Mouse (Mus musculus): ENCODE data around the gene Abcc3.
A peak's percentile ranks its signal among the peaks of the same experiment; 100 is the strongest.

The Abcc3 gene

DNA sequence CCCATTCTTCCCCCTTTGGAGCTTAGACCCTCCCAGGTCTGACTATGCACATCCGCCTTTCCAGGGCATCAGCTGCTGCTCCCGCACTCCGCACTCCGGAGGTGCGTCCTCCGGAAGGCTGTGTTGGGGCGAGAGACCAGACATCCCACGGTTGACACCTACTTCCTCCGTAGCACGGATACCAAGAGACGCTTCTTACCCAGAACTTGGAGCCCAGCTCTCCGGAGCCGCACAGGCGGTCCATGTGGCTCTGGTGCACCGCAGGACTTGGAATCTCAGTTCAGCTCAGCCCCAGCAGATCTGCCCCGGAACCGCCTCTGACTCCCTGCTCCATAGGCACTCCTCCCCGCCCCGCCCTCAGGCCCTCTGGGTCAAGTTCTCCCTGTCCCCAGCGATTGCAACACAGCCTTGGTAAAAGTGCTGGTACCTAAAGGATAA, at the start of gene Abcc3:
Abcc3 (minus strand) TSS at position 326 of the 438 bp plus-strand sequence.
- peak; percentile 32 to 34 for DNase-seq (ENCODE audit: low spot score in 2 of 2)

DNA sequence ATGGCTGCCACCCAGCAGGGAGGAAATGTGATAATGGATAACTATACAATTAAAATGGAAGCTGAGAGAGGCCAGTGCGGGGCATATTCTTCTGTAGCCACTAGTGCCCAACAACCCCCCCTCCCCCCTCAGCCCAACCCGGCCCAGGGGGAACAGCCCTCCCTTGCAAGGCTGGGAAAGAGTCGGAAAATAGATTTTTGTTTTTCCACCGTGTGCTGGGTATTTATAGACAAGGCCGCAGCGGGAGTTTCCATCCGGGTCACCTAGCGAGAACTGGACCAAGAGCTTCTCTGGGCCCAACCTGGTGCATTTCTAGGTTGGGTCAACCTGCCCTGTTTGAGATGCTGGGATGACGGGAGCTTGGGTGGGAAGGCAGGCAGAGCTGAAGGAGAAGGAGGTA, 49.0 kb upstream of the Abcc3 start:
- no peak for DNase-seq (ENCODE audit: low spot score in 2 of 2)

DNA sequence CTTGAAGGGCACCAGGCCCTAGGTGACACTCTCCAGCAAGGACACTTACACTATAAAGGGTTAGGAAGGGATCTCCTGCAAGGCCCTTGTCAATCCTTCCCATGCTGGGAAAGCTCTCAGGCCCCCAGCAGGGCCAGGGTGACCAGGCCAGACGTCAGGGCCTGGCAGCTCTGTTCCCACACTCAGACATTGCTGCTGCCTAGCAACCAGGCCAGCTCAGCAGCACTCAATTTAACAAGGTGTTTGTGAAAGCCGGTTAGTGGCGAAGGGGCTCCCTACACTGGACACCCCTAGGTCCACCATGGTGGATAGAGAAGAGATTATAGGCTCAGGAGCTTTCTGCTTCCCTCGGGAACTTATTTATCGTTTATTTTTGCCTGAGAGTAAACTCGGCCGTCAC, 48.3 kb upstream of the Abcc3 start:
- no peak for DNase-seq (ENCODE audit: low spot score in 2 of 2)

DNA sequence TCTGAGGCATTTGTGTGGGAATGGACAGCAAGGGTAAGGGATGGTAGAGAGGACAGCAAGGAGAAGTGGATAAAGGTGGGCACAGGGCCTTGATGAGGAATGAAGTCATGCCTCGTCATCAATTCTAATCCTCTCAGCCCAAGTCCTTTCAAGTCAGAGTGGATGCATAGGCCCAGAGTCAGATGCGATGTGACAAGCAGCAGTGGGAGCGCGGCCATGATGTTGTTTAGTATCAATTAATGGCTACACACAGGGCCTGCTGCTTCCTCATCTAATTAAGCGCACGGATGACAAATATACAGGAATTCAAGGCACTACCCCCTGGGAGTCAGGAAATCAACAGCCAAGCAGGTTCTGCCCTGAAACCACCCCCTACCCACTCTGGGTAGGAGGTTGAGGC, 47.6 kb upstream of the Abcc3 start:
- no peak for DNase-seq (ENCODE audit: low spot score in 2 of 2)

DNA sequence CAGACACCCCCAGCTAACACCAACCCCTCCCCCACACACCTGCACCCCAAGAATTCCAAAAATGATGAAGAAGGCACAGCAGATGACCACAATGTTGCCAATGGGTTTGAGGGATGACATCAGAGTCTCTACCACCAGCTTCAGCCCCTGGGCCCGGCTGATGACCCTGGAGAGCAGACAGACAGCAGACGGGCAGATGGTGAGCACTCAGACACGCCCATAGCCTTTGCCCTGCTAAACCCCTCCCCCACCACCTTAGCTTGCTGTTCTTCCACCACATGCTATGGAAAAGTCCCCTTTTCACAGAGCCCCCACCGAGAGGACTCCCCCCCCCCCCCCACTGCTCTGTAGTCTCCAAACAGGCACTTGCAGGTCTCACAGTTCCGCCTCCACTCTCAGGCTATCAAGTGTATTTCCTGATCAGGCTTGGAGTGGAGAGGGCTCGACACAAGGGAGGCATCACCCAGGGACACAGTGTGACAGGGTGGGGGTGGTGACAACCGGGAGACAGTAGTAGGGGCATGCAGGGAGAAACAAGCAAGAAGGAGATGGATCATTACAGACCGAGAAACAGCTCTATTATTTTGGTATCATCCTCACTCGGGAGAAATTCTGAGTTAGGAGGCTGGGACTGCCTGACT, 36.3 kb upstream of the Abcc3 start:
- no peak for DNase-seq (ENCODE audit: low spot score in 2 of 2)

DNA sequence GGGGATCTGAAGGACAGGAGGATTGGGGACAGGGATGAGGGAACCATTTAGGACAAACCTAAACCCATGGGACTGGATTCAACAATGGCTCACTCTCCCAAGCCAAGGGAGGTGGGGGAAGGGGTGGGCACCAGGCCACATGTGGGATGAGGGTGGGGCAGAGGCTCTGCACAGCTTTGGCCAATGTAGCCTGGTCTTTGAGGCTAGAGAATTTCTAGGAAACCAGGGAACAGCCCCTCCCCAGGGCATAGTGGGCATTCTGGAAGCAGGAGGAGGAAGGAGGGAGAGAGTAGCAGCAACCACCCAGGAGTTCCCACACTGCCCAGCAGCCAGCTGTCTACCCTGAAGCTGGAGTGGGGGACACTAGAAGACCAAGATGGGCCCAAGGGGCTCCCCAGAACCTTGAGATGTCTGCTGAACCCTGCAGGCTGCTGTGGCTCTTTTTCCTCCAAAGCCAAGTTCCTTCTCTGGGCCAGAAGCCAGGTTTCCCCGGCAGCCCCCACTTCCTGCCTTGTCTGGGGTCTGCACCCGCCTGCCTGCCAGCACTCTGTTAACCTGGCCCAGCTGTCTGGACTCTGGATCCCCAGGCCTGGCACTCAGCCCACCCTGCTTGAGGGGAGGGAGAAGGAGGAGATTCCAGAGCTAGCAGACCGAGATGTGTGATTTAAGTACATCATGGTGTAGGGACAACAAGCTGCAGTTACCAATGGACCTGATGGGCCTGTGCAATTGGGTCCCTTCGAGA, 35.5 kb upstream of the Abcc3 start:
- peak; percentile 54 to 66 for DNase-seq (ENCODE audit: low spot score in 2 of 2)

DNA sequence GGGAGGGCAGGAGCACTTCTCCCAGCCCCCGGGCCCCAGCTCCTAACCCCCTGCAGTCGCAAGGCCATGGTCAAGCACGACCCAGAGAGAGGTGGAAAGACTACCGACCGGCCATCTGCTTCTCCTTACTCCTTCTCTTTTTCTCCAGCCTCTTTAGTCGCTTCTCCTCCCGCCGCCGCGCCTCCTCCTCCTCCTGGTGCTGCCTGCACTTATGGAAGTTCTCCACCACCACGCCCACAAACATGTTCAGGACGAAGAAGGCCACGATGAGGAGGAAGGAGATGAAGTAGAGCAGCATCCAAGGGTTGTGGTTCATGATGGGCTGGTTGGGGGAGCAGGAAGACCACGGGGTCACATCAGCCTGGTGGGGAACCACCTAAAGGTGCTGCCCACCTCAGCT, 32.9 kb upstream of the Abcc3 start:
- DNase-seq (ENCODE audit: low spot score in 2 of 2) = no peak

DNA sequence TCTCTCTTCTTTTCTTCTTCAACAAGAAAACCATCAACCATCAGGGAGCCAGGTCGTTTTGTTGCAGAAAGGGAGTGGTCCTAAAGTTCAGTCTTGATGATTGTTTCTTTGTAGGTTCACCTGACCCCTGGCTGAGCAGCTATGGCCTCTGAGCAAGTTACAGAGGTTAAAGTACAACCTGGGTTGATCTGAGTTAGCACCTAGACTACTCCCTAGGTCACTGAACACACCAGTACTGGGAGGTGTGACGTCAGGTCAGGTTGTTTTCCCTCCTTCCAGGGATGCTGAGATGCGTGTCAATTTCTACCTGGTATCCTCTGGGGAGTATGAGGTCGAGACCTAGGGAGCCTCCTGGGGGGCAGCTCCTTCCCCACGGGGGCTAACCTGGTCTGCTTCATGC, 32.4 kb upstream of the Abcc3 start:
- no peak for DNase-seq (ENCODE audit: low spot score in 2 of 2)

DNA sequence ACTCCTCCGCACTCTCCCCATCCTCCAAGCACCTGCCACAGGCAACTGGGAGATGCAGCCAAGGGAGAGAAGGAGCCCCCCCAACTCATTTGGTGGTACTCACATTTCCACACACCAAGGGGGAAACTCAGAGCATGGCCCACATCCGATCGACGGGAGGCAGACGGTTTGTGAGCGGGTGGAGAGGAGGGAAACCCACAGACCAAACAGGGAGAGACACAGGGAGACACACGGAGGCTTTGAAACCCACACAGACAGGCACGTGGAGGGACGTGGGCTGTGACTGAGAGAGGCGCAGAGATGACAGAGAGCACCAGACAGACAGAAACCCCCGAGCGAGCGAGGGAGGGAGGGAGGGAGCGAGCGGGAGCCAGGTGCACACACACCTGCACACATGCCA, 31.6 kb upstream of the Abcc3 start:
- DNase-seq (ENCODE audit: low spot score in 2 of 2) = no peak

DNA sequence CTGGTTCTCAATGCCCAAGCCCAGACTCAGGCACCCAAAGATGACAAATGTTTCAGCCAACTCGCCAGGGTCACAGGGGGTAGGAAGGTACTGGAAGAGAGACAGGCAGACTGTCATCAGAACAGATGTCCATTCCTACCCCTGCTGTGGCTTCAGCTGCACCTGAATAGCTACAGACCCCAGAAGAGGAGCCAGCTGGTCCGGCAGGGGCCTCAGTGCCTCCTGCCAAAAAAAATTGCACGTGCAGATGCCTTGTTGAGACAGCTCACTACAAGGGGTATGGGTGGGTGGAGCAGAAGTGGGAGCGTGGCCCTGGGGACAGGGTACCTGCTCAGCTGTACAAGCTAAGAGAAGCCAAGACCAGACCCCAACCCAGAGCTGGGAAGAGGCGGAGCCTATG, 31.1 kb upstream of the Abcc3 start:
- DNase-seq (ENCODE audit: low spot score in 2 of 2) = no peak

DNA sequence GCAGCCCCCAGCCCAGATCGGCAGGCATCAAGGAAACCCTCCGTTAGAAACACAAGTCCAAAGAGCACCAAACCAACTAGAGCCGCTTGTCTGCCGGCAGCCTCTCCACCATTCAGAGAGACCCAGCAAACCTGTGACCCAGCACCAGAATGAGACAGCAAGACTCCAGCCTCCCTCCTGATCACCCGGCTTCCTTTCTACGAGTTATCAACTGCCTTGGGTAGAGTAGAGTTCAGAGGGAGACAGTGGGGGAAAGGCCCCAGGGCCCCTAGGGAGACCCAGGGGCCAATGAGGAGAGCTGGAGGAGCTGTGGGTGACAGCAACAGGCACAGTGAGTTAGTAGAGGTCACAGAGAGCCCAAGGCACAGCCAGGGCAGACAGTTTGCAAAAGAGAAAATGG, 28.2 kb upstream of the Abcc3 start:
- no peak for DNase-seq (ENCODE audit: low spot score in 2 of 2)

DNA sequence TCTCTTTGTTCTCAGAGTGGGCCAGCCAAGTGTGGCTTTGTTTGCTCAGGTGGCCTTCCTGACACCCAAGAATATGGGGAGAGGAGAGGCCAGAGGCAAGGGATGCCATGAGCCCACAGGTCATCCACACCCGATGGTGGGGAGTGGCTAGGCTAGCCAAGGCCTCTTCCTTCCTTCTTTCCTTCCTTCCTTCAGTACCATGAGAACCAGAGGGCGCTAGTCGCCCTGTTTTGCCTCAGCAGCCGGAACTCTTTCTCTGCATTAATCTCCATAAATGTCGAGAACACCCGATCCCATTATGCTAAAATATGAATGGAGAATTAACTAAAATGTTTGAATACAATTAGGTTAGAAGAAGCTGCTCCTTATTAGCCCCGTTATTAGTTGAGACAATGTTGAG, 27.5 kb upstream of the Abcc3 start:
- DNase-seq (ENCODE audit: low spot score in 2 of 2) = peak in 1 of 2 experiments; percentile 21

DNA sequence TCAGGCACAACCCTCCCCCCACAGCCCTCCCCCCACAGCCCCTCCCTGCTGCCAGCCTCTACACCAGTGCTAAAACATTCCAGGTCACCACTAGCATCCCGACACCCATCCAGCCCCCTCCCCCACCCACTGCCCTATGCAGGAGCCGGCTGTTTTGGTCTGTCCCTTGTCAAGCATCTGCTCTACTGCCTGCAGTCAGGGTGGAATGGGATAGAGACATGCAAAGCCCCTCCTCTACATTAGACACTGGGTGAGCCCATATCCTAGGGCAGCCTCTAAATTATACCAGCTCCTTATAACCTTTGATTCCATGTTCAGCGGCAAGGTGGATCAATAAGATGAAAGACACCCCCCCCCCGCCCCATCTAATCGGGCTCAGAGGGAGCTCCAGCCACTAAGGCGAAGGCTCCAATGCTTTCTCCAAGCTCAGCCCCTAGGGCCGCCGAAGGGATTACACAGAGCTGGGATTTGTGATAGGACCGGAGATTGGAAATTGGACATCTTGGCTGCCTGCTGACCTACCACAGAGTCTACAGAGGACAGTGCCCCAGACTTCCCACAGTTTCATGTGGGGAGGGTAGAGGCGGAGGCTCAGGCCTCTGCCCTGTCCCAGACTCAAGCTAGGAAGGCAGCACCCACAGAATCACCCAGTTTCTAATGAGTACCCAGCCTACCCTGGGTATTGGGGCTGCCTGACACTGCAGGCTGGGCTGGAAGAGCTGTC, 26.4 kb upstream of the Abcc3 start:
- DNase-seq (ENCODE audit: low spot score in 2 of 2) = no peak

DNA sequence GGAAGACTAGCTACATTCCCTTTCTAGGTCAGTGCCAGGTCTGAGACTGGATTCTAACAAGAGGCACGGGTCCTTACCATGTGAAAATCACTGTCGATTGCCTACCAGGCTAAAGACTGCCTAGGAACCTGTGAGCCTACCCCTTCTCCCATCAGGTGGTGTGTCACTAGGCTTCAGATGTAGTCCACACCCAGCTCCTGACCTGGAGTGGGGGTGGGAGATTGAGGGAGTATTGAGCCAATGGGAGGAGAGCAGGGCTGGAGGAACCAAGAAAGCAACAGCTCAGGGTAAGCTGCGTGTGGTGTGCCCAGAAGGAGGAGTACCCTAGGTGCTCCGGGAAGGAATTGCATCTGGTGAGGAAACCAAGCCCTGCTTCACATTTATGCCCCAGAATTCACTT, 21.2 kb upstream of the Abcc3 start:
- no peak for DNase-seq (ENCODE audit: low spot score in 2 of 2)

DNA sequence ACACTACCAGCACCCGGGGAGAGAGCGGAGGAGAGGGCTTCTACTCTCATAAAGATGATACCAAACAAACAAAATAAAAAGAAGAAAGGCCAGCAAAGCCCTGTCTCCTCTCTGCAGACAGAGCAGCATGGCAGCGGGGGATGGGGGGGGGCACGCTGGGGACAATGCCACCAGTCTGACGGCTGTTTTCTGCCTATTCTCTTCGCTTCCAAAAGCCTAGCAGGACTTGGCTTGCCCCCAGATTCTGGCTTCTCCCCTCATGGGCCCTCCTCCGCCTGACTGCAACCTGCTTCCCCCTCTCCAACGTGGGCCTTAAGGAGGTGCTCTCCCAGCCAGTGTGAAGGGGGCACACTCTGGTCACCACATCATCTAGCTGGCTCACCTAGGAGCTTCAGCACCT, 20.7 kb upstream of the Abcc3 start:
- DNase-seq (ENCODE audit: low spot score in 2 of 2) = no peak

DNA sequence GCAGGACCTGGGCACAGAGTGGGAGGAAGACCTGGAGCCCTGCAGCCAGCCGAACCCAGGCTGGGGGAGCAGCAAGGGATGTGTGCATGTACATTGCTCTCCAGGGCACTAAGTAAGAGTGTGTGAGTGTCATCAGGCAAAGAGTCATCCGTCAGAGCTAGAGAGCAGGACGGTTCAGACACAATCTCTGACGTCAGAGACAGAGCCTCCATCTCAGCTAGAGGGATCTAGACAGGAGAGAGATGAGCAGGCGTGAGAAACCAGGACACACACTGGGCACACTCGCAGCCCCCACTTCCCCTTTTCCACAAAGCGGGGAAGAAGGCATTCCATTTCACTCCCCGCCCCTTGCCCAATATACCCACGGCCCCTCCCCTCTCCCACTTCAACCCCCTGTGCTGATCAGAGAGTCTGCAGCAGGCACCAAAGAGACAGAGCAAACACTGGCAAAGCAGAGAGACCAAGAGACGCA, 20.2 kb upstream of the Abcc3 start:
- DNase-seq (ENCODE audit: low spot score in 2 of 2) = no peak

DNA sequence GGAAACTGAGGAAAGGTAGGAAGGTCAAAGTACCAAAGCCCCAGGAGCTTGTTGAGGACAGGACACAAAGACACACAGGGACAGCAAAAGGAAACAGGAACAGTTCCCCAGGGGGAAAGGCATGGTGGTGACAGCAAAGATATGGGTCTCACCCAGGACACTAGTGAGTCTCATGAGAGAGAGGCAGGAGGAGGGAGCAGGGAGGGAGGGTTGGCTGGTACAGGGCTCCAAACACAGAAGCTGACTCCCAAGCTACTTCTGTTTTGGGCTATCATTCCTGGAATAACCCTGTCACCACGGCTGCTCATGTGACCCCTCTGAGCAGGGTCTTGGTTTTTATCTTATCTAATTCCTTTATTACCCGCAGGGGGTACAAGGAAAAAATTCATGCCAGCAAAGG, 19.8 kb upstream of the Abcc3 start:
- no peak for DNase-seq (ENCODE audit: low spot score in 2 of 2)

DNA sequence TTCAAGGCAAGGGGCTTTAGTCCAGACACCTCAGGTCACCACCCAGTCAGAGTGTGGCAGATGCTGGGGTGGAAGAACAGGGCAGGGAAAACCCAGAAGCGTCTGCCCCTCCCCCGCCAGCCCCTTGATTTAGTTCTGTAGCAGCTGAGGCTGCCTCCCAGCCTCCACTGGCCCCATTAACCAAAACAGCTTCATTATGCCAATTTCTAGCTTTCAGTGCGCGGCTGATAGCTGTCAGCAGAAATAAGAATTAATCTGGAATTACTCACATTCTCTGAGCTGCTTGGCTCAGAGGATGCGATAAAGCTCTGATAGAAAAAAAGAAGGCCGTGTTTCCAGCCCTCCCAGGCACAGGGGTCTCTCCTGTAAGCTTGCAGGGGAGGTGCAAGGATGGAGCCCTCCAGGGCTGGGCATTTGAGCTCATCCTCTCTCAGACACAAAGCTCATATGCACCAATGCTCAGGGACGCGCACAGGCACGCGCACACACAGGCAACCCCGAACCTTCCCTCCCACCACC, 15.1 kb upstream of the Abcc3 start:
- DNase-seq (ENCODE audit: low spot score in 2 of 2) = no peak

DNA sequence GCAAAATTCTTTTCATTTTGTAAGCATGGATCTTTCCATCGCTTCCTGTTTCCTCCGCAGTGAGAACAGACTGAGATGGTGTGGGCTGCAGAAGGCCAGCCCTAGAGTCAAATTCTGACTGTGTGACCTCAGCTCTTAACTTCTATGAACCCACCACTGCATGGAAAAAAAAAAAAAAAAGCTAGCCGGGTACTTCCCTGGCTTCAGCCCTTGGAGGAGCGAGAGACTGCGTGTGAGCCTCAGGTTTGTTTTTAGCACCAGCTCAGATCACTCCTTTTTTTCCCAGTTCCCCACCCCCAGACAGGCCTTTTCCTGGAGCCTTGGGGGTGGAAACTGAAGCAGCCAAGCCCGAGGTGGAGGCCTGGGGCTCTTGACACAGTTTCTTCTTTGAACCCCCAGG, 12.6 kb upstream of the Abcc3 start:
- no peak for DNase-seq (ENCODE audit: low spot score in 2 of 2)

DNA sequence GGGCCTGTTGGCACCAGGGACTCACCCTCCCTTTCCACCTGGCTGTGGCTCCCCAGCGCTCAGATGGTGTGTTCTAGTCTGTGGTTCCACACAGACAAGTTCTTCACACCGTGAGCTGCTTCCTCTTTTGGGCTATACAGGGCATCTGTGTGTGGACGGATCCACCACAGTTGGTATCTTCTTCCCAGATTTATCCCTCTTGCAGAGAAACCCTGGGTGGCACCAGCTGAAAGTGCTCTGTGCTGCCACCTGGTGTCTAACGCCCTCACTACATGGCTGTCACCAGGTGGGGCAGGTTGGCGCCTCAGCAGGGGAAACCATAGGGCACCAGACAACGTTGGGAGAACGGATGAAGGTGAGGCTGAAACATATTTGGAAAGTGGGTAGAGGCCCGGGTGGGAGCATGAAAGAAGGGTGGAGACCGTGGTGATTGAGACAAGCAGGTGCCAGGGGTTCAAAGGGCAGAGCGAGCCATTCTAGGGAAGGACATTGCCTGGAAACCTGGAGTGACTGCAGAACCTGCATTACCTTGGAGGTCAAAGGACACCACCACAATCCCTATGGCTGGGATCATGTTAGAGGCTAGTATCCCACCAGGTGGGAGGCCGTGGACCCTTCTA, 12.0 kb upstream of the Abcc3 start:
- DNase-seq (ENCODE audit: low spot score in 2 of 2) = peak; percentile 33 to 57

DNA sequence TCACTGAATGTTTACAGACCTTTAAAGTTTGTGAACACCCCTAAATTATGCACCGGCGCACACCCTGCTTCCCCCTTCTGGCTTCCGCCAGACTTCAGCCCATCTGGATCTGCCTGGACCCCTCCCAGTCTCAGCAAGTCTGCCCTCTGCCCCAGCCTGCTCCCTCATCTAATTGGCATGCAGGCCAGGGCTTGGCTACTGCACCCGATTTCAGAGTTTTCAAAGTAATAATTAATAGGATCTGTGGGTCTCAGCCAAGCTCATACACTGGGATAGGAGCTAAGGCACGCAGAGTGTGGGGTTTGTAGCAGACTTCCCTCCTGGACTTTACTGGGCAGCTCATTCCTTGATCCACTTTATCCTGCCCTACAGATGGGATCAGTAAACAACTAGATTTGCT, 11.4 kb upstream of the Abcc3 start:
- DNase-seq (ENCODE audit: low spot score in 2 of 2) = no peak

DNA sequence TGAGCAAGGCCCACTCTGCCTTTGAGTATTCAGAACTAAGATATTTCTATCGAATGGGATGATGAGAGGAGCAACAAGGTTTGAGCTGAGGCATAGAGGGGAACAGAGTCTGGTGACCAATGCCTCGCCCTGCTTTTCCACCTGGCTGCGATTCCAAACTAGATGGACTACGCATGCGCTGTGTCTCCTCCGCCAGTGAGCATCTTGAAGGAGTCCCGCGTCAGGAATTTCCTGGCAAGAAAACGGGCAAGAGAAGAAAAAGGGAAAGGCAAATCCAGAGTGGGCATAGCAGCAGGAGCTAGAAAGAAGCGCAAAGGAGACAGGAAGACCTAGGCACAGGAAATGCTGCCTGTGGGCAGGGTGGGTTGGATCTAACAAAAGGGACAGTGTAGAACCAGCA, 11.0 kb upstream of the Abcc3 start:
- no peak for DNase-seq (ENCODE audit: low spot score in 2 of 2)

All from heart, adult 9 months (tissue).